Mouse (Mus musculus) midbrain, embryonic 14.5 days (tissue): Measurements from ENCODE around the gene Amn. TPM values are rescaled to one million over a fixed set of nuclear protein-coding genes. Genes with fewer than 3 reads are reported as not detected.

Source experiments
- ATAC-seq: fragments of 200-750 bp; cut with Nextera tagmentation; 2 replicates; pipeline ENCODE4 v1.8.0; 2017; ENCODE audit warnings: moderate number of reproducible peaks, moderate library complexity; ENCODE audit not compliant: low FRiP score, low TSS enrichment
- DNase-seq: peaks from one replicate; pipeline ENCODE4 v3.0.0-alpha.2; 2015
- H3K27ac ChIP-seq: fragments of 300-500 bp; sonication (generic); replicated peaks from 2 replicates; pipeline ENCODE4 v1.5.1; 2014; ENCODE audit warnings: mild to moderate bottlenecking, low read depth, low read length, moderate library complexity
- H3K27me3 ChIP-seq: fragments of 300-500 bp; sonication (generic); 2 replicates; pipeline ENCODE4 v1.6.1; 2014; ENCODE audit warnings: low read length, control low read depth, mixed read lengths; ENCODE audit not compliant: control insufficient read depth, insufficient read depth
- H3K36me3 ChIP-seq: fragments of 300-500 bp; sonication (generic); 2 replicates; pipeline ENCODE4 v1.6.1; 2014; ENCODE audit warnings: low read length, control low read depth; ENCODE audit not compliant: control insufficient read depth, insufficient read depth
- H3K4me1 ChIP-seq: fragments of 300-500 bp; sonication (generic); 2 replicates; pipeline ENCODE4 v1.6.1; 2014; ENCODE audit warnings: mild to moderate bottlenecking, antibody characterized with exemption, low read length, control low read depth; ENCODE audit not compliant: control insufficient read depth, insufficient read depth
- H3K4me2 ChIP-seq: fragments of 300-500 bp; sonication (generic); 2 replicates; pipeline ENCODE4 v1.6.1; 2014; ENCODE audit warnings: mild to moderate bottlenecking, low read length, moderate library complexity
- H3K4me3 ChIP-seq: fragments of 300-500 bp; sonication (generic); replicated peaks from 2 replicates; pipeline ENCODE4 v1.5.1; 2014; ENCODE audit warnings: low read depth, low read length
- H3K9ac ChIP-seq: fragments of 300-500 bp; sonication (generic); replicated peaks from 2 replicates; pipeline ENCODE4 v1.6.1; 2014; ENCODE audit warnings: mild to moderate bottlenecking, low read length, moderate library complexity
- H3K9me3 ChIP-seq: fragments of 300-500 bp; sonication (generic); 2 replicates; pipeline ENCODE4 v1.6.1; 2016; ENCODE audit warnings: low read length, control low read depth, mixed read lengths; ENCODE audit not compliant: control insufficient read depth
- WGBS: fragments of 180-500 bp; shearing (Covaris S2); extraction: QIAGEN DNeasy Blood & Tissue Kit; methylation state at CpG from one replicate; pipeline ENCODE4 v1.1.7; 2014; 5-methylcytosine and 5-hydroxymethylcytosine counted together
- polyA plus RNA-seq: library from polyadenylated mRNA; unstranded; fragments of >200 nt; fragmentation: Nextera tagmentation; extraction: Ambion mirVana; gene quantifications from 2 replicates; pipeline ENCODE4 v1.2.1, GENCODE M21; 2014

Amn gene
- 5.3 and 8.9 TPM in 2 replicates for polyA plus RNA-seq

DNA sequence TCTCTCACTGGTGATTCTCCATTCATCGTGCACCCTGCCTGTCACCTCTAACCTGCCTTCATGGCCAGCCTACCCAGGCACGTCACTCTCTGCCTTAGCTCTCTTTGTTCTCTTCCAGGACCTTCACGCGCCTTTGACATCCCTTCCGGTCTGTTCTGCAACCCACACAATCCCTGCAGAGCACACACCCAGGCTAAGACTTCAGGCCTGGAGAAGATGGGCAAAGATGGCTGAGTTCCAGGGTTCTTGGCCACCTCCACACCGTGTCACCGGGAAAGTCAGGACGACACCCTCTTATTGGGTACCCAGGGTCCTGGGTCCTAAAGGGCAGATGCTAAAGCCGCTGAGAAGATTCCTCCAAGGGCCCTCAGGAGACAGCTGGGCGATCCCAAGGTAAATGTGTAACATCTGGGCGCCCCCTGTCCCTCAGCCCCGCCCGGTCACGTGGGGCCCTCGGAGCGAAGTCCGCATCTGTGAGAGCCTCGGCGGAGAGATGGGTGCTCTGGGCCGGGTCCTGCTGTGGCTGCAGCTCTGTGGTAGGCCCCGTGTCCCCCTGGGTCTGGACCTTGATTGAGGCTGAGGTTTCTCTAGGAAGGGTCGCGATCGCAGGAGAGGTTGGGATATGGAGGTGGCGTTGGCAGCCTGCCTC, at the start of gene Amn:
Gene Amn (plus strand): TSS at position 467 of the 649 bp plus-strand sequence.
- Histone ChIP-seq H3K36me3 (peaks cover 9% of the 10 kb centered on the region; the same call in 1 of the 2 replicates), H3K4me3 (no peak within 1 kb of the TSS), H3K4me2 (no peak within 1 kb of the TSS), H3K4me1 (peaks cover 14% of the 10 kb centered on the region; the same call in 1 of the 2 replicates), H3K9ac (no peak within 1 kb of the TSS), H3K27ac (no peak within 1 kb of the TSS), H3K9me3 (no peaks in the 10 kb centered on the region), H3K27me3 (peaks cover 59% of the 10 kb centered on the region)
- WGBS = 37% methylated on average over 25 of the region's 25 CpGs
- no peak for ATAC-seq
- no peak for DNase-seq

DNA sequence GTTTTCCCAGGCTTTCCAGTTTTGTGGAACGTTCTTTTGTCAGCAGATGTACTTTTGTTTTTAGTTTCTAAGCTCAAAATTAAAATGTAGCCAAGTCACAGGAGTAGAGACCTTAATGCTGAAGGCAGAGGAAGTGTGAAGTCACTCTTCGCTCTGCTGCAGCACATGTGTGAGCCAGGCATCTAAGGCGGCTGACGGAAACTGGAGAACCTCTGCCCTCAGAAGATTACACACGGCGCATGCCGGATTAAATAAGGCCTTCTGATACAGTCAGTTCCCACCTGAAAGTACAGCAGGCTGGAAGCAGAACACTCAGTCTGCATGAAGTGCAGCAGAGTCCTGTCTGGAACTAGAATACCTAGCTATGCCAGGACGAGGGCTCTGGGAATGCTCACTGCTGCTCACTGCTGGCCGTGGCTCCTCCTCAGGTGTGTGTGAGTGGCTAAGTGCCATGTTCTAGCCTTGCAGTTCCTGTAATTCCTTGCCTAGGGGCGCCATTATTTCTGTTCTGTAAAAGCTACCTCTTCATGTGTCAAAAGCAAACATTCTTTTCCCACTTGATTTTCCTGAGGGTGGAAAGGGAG, 45.6 kb upstream of the Amn start:
- no peak for ATAC-seq
- H3K4me3 ChIP-seq = no peak overlapping the region
- WGBS = 81% methylated on average over 10 of the region's 10 CpGs
- H3K4me2 ChIP-seq = no peak overlapping the region
- H3K27ac ChIP-seq = no peak overlapping the region
- peaks cover 21% of the 10 kb centered on the region for H3K36me3 ChIP-seq
- no peak overlapping the region for H3K9ac ChIP-seq
- no peak for DNase-seq
- no peaks in the 10 kb centered on the region; the same call in 1 of the 2 replicates for H3K9me3 ChIP-seq
- no peaks in the 10 kb centered on the region for H3K4me1 ChIP-seq
- no peaks in the 10 kb centered on the region for H3K27me3 ChIP-seq

DNA sequence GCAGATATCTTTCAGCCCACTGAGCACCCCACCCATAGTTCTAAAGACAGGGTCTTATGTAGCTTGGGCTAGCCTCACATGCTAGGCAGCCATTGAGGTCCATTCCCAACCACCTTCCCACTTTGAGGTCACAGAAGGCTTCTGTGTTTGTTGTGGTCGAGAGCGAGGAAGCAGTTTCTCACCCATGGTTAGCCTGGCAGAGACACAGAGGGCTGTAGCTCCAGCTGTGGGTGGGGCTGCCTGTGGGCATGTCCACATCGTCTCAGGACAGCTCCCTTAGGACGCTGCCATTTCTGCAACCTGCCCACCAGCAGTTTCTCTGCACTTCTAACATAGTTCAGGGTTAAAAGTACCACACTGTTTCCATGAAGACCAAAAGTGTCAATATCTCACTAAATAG, 43.5 kb upstream of the Amn start:
- WGBS = 86% methylated on average over 4 of the region's 4 CpGs
- H3K36me3 ChIP-seq = peaks cover 5% of the 10 kb centered on the region
- H3K4me3 ChIP-seq = no peak overlapping the region
- ATAC-seq = no peak
- H3K9ac ChIP-seq = no peak overlapping the region
- H3K4me1 ChIP-seq = no peaks in the 10 kb centered on the region
- H3K27ac ChIP-seq = no peak overlapping the region
- no peak overlapping the region for H3K4me2 ChIP-seq
- no peaks in the 10 kb centered on the region for H3K9me3 ChIP-seq
- H3K27me3 ChIP-seq = no peaks in the 10 kb centered on the region
- no peak for DNase-seq

DNA sequence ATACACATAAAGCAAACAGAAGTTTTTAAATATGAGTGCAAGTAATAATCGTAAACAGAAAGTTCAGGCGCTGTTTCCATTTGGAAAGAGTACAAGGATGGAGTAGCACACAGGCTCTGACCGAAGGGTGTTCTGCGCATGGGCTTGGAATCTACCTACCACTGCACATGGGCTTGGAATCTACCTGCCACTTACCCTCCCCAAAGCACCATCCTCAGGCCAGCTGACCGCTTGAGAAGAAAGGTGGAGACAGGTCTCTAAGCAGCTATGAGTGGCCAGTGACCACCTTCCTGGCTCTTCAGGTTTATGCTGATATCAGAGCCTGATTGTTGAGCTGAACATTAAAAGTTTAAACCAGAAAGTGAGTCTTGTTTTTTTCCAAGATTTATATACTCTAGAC, 42.4 kb upstream of the Amn start:
- WGBS = 95% methylated on average over 5 of the region's 5 CpGs
- Histone ChIP-seq H3K9me3 (no peaks in the 10 kb centered on the region), H3K36me3 (peaks cover 3% of the 10 kb centered on the region; the same call in 1 of the 2 replicates), H3K4me2 (no peak overlapping the region), H3K27me3 (no peaks in the 10 kb centered on the region), H3K27ac (no peak overlapping the region), H3K9ac (no peak overlapping the region), H3K4me3 (no peak overlapping the region), H3K4me1 (no peaks in the 10 kb centered on the region)
- DNase-seq (no peak), ATAC-seq (no peak)

GRCm38 (mm10) chr12:111230793-111231192, 40.1 kb upstream of the Amn start:
- Histone ChIP-seq H3K4me1 (no peaks in the 10 kb centered on the region), H3K27me3 (no peaks in the 10 kb centered on the region), H3K27ac (no peak overlapping the region), H3K4me2 (no peak overlapping the region), H3K36me3 (no peaks in the 10 kb centered on the region), H3K9me3 (no peaks in the 10 kb centered on the region), H3K9ac (no peak overlapping the region), H3K4me3 (no peak overlapping the region)
- 96% methylated on average over 2 of the region's 2 CpGs for WGBS
- DNase-seq (no peak), ATAC-seq (no peak)

- ATAC-seq (no peak), DNase-seq (no peak)
- peaks cover 11% of the 10 kb centered on the region for H3K36me3 ChIP-seq
- H3K4me1 ChIP-seq = no peaks in the 10 kb centered on the region
- no peak overlapping the region for H3K4me2 ChIP-seq
- no peaks in the 10 kb centered on the region for H3K9me3 ChIP-seq
- WGBS = 94% methylated on average over 4 of the region's 4 CpGs
- H3K4me3 ChIP-seq = no peak overlapping the region
- no peak overlapping the region for H3K27ac ChIP-seq
- no peak overlapping the region for H3K9ac ChIP-seq
- no peaks in the 10 kb centered on the region for H3K27me3 ChIP-seq
Measured at GRCm38 (mm10) chr12:111233798-111234197, 37.1 kb upstream of the Amn start.

DNA sequence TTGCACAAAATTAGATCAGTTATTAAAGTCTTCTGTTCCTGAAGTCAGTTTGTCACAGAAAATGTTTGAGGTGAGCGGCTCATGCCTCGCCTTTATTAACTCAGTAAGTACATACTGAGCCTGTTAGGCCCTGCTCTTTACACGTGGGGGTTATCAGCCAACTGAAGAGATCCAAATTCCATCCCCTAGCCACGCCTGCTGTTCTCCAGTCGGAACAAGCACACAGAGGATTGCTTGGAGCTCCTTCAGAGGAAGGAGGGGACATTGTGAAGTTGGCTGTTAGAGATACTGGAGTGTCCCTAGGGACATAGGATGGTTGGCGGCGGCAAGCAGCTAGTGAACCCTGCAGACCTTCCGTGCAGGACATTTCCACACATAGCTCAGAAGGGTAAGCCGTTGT, 36.5 kb upstream of the Amn start:
- peaks cover 11% of the 10 kb centered on the region for H3K36me3 ChIP-seq
- DNase-seq = no peak
- no peaks in the 10 kb centered on the region for H3K9me3 ChIP-seq
- H3K27me3 ChIP-seq = no peaks in the 10 kb centered on the region
- H3K9ac ChIP-seq = no peak overlapping the region
- no peak for ATAC-seq
- H3K27ac ChIP-seq = no peak overlapping the region
- no peaks in the 10 kb centered on the region for H3K4me1 ChIP-seq
- H3K4me3 ChIP-seq = no peak overlapping the region
- WGBS = 88% methylated on average over 9 of the region's 9 CpGs
- H3K4me2 ChIP-seq = no peak overlapping the region

- no peaks in the 10 kb centered on the region for H3K9me3 ChIP-seq
- H3K27ac ChIP-seq = no peak overlapping the region
- ATAC-seq (no peak), DNase-seq (no peak)
- H3K36me3 ChIP-seq = peaks cover 11% of the 10 kb centered on the region
- WGBS = 96% methylated on average over 6 of the region's 6 CpGs
- H3K9ac ChIP-seq = no peak overlapping the region
- H3K4me3 ChIP-seq = no peak overlapping the region
- no peak overlapping the region for H3K4me2 ChIP-seq
- H3K4me1 ChIP-seq = no peaks in the 10 kb centered on the region
- H3K27me3 ChIP-seq = no peaks in the 10 kb centered on the region
Measured at GRCm38 (mm10) chr12:111235631-111236030, 35.3 kb upstream of the Amn start.

GRCm38 (mm10) chr12:111237611-111238188, 33.2 kb upstream of the Amn start:
- H3K27ac ChIP-seq = no peak overlapping the region
- H3K9me3 ChIP-seq = no peaks in the 10 kb centered on the region
- H3K9ac ChIP-seq = no peak overlapping the region
- ATAC-seq = no peak
- H3K36me3 ChIP-seq = peaks cover 11% of the 10 kb centered on the region
- H3K4me1 ChIP-seq = no peaks in the 10 kb centered on the region
- no peak overlapping the region for H3K4me3 ChIP-seq
- 94% methylated on average over 16 of the region's 16 CpGs for WGBS
- H3K4me2 ChIP-seq = no peak overlapping the region
- no peak for DNase-seq
- H3K27me3 ChIP-seq = no peaks in the 10 kb centered on the region
